Mouse (Mus musculus): ENCODE measurements around the gene Hoxa11. TPM values are rescaled to one million over a fixed set of nuclear protein-coding genes. Genes with fewer than 3 reads are reported as not detected.

The Hoxa11 gene
- total RNA-seq, 2 experiments from 2014 or later = not detected

GRCm38 (mm10) chr6:52232984-52233545 is 12.5 kb downstream of the Hoxa11 start:
- no peak for TF ChIP-seq CTCF (conservative IDR thresholded peaks at IDR 0.05)
- Histone ChIP-seq H3K4me3 (no peak overlapping the region), H3K27ac (no peak overlapping the region)
- DNase-seq (ENCODE audit: low spot score in 2 of 2) = no peak

GRCm38 (mm10) chr6:52232568-52232965 is 13.0 kb downstream of the Hoxa11 start:
- Histone ChIP-seq H3K4me3 (no peak overlapping the region), H3K27ac (no peak overlapping the region)
- no peak for DNase-seq (ENCODE audit: low spot score in 2 of 2)
- TF ChIP-seq CTCF (conservative IDR thresholded peaks at IDR 0.05) = no peak

- no peak overlapping the region for H3K4me3 ChIP-seq
- DNase-seq (ENCODE audit: low spot score in 2 of 2) = no peak
- no peak overlapping the region for H3K27ac ChIP-seq
- TF ChIP-seq CTCF (conservative IDR thresholded peaks at IDR 0.05) = no peak
These were observed 13.6 kb downstream of the Hoxa11 start for GRCm38 (mm10) chr6:52231885-52232567.

- H3K4me3 ChIP-seq = no peak within 1 kb of the TSS
- no peak for DNase-seq (ENCODE audit: low spot score in 2 of 2)
- no peak within 1 kb of the TSS for H3K27ac ChIP-seq
- no peak for TF ChIP-seq CTCF (conservative IDR thresholded peaks at IDR 0.05)
These were observed 15.0 kb downstream of the Hoxa11 start, which contains the start of gene Hoxa9 for GRCm38 (mm10) chr6:52230516-52231165. TSS of gene Hoxa9 (minus strand) at chr6:52231089.

GRCm38 (mm10) chr6:52229558-52230416 is 15.8 kb downstream of the Hoxa11 start:
- Histone ChIP-seq H3K27ac (no peak overlapping the region), H3K4me3 (no peak overlapping the region)
- no peak for TF ChIP-seq CTCF (conservative IDR thresholded peaks at IDR 0.05)
- no peak for DNase-seq (ENCODE audit: low spot score in 2 of 2)

- TF ChIP-seq CTCF (conservative IDR thresholded peaks at IDR 0.05) = no peak
- DNase-seq (ENCODE audit: low spot score in 2 of 2) = no peak
- Histone ChIP-seq H3K27ac (no peak overlapping the region), H3K4me3 (no peak overlapping the region)
These were observed 16.8 kb downstream of the Hoxa11 start for GRCm38 (mm10) chr6:52228475-52229465.

- H3K27ac ChIP-seq = no peak overlapping the region
- no peak for DNase-seq (ENCODE audit: low spot score in 2 of 2)
- TF ChIP-seq CTCF (conservative IDR thresholded peaks at IDR 0.05) = no peak
- H3K4me3 ChIP-seq = no peak overlapping the region
These were observed 18.0 kb downstream of the Hoxa11 start for GRCm38 (mm10) chr6:52227470-52228222.

GRCm38 (mm10) chr6:52226569-52227257 is 18.9 kb downstream of the Hoxa11 start:
- Histone ChIP-seq H3K27ac (no peak overlapping the region), H3K4me3 (no peak overlapping the region)
- TF ChIP-seq CTCF (conservative IDR thresholded peaks at IDR 0.05) = no peak
- DNase-seq (ENCODE audit: low spot score in 2 of 2) = no peak

- no peak overlapping the region for H3K27ac ChIP-seq
- H3K4me3 ChIP-seq = no peak overlapping the region
- DNase-seq (ENCODE audit: low spot score in 2 of 2) = no peak
- no peak for TF ChIP-seq CTCF (conservative IDR thresholded peaks at IDR 0.05)
These were observed 19.7 kb downstream of the Hoxa11 start for GRCm38 (mm10) chr6:52225612-52226568.
